Mouse (Mus musculus) bone marrow, adult 2 months (tissue): ENCODE measurements around the gene Olfr550. TPM values are rescaled to one million over a fixed set of nuclear protein-coding genes. Genes with fewer than 3 reads are reported as not detected.

Source experiments
- H3K27ac ChIP-seq: fragments of 200-500 bp; 2 replicates; pipeline ENCODE4 v1.5.1; 2012; ENCODE audit warnings: low read depth, mild to moderate bottlenecking, control low read depth, inconsistent platforms, low read length; ENCODE audit not compliant: control insufficient read depth, poor library complexity, insufficient read depth
- H3K4me1 ChIP-seq: fragments of 200-500 bp; 2 replicates; pipeline ENCODE4 v1.6.1; 2011; ENCODE audit warnings: low read length; ENCODE audit not compliant: control insufficient read depth, insufficient read depth
- H3K4me3 ChIP-seq: fragments of 200-500 bp; replicated peaks from 2 replicates; pipeline ENCODE3; 2011; ENCODE audit warnings: mild to moderate bottlenecking, low read depth, low read length, control low read depth; ENCODE audit not compliant: control insufficient read depth
- CTCF ChIP-seq: fragments of 200-500 bp; IDR thresholded peaks from 2 replicates; pipeline ENCODE4 v1.5.1; 2011; ENCODE audit warnings: low read length, control low read depth; ENCODE audit not compliant: control insufficient read depth, insufficient read depth
- POLR2A ChIP-seq: fragments of 200-500 bp; IDR thresholded peaks from 2 replicates; pipeline ENCODE4 v1.6.1; 2011; ENCODE audit warnings: low read depth, mild to moderate bottlenecking, control low read depth, low read length, borderline replicate concordance; ENCODE audit not compliant: control insufficient read depth
- WGBS: fragments of 180-500 bp; shearing (Covaris S2); methylation state at CpG from one replicate; pipeline ENCODE4 v1.1.7; 2018; 5-methylcytosine and 5-hydroxymethylcytosine counted together
- polyA plus RNA-seq: library from polyadenylated mRNA; stranded (reverse); fragments of >200 nt; gene quantifications from 2 replicates; pipeline ENCODE4 v1.2.4, GENCODE M21; 2011; ENCODE audit warnings: low replicate concordance; ENCODE audit not compliant: missing spikeins, insufficient read depth, insufficient read length

Olfr550 gene
- not detected in 2 replicates for polyA plus RNA-seq

DNA sequence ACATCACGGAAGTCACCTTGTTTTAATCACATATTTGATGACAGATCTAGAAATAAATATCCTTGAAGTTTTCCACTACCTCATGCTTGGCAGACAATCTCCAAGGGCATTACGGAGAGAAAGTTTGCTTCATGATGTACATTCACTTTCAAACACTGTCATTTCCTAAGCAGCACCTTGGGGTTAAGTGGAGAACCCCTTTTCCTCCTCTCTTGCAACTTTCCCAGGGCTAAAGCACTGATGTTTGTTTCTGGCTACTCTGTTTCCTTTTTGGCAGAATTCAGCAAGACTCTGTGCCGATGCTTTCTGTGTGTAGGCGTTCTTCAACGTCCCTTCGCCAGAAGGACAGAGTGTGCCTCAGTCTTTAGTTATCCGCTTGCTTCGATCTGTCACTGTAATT, at the start of gene Olfr550:
Gene Olfr550 (plus strand): TSS at position 301 of the 400 bp plus-strand sequence.
- WGBS: 88% methylated on average over 8 of the region's 8 CpGs
- TF ChIP-seq POLR2A: no peak
- no peak for TF ChIP-seq CTCF
- Histone ChIP-seq H3K4me3 (no peak within 1 kb of the TSS), H3K27ac (no peak within 1 kb of the TSS), H3K4me1 (no peaks in the 10 kb centered on the region; the same call in 1 of the 2 replicates)

DNA sequence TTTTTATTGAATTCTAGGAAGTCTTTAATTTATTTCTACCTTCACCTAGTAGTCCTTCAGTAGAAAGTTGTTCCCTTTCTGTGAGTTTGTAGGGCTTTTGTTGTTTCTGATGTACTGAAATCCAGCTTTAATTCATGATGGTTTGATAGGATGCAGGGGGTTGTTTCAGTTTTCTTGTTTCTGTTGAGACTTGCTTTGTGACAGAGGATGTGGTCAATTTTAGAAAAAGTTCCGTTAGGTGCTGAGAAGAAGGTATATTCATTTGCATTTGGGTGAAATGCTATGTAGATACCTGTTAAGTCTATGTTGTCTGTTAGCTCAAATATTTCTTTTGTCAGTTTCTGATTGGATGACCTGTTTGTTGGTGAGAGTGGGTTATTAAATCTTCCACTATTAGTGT, 42.2 kb upstream of the Olfr550 start:
- 61% methylated on average over 1 of the region's 1 CpGs for WGBS
- Histone ChIP-seq H3K4me3 (no peak overlapping the region), H3K27ac (no peak overlapping the region), H3K4me1 (no peaks in the 10 kb centered on the region)
- no peak for TF ChIP-seq CTCF
- TF ChIP-seq POLR2A: no peak

- Histone ChIP-seq H3K4me3 (no peak within 1 kb of the TSS), H3K27ac (no peak within 1 kb of the TSS), H3K4me1 (no peaks in the 10 kb centered on the region)
- 72% methylated on average over 1 of the region's 1 CpGs for WGBS
- TF ChIP-seq POLR2A (no peak), CTCF (no peak)
Observed at GRCm38 (mm10) chr7:102534449-102534848, 36.8 kb upstream of the Olfr550 start, which contains the start of gene Olfr547. Gene Olfr547 (plus strand): TSS chr7:102534749.

DNA sequence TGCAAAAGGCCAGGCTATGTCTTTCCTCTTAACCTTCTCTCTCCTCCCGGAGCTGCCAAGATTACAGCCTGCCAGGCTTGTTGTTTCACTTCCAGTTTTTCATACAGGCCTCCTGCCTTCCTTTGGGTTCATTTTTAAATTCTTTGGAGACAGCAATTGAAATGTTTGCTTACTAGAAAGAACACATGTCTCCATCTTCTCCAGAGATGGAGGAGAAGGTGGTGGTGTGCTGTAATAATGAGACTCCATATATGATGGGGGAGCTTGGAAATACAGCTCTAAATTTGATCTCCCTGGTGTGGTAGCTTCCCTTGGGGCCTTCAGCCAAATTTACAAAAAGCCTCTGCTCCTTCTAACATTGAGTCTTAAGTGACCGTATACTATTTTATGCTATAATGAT, 30.6 kb upstream of the Olfr550 start, which contains the start of gene Olfr548-ps1:
Gene Olfr548-ps1 (plus strand): TSS at position 301 of the 400 bp plus-strand sequence.
- no peak within 1 kb of the TSS for H3K27ac ChIP-seq
- no peak for TF ChIP-seq POLR2A
- no peak for TF ChIP-seq CTCF
- H3K4me1 ChIP-seq: no peaks in the 10 kb centered on the region
- WGBS: 65% methylated on average over 2 of the region's 2 CpGs
- H3K4me3 ChIP-seq: no peak within 1 kb of the TSS

DNA sequence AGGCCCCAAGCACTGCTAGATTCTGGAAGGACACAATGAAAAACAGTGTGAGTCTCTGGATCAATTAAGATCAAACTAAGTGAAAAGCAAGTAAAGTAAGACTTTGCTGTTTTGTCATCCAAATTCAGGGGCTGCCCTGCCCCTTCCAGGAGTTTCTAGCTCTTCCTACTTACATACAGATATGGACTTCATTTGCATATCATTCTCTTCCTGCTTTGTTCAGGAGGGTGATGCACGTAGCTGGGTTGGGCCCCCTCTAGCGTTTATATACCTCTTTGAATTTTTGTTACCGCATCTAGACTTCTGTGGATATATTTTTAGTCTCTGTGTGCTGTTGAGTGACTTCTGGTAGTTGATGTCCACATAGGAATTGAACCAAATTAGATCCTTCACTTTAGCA, 30.0 kb upstream of the Olfr550 start:
- Histone ChIP-seq H3K4me3 (no peak overlapping the region), H3K4me1 (no peaks in the 10 kb centered on the region), H3K27ac (no peak overlapping the region)
- 56% methylated on average over 3 of the region's 3 CpGs for WGBS
- no peak for TF ChIP-seq POLR2A
- no peak for TF ChIP-seq CTCF

DNA sequence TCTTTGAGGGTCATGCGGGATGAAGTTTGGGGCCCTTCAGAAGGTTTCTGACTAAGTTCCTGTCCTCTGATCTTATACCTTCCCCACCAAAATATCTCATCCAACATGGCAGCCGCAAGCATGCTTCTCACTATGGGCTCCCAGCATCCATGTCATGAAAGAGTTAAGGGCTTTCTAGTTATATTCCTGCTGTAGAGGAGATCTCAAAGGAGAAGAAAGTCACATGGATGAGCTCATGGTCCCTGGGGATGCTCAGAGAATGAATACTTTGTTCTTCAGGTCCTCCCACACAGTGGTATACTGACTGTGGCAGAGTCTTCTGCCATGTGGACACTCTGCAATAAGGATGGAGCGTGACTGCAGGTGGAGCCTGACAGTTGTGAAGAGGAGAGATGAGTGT, 21.7 kb upstream of the Olfr550 start, which contains the start of gene Olfr549:
Gene Olfr549 (plus strand): TSS at position 301 of the 400 bp plus-strand sequence.
- no peak within 1 kb of the TSS for H3K27ac ChIP-seq
- WGBS: 82% methylated on average over 3 of the region's 3 CpGs
- H3K4me3 ChIP-seq: no peak within 1 kb of the TSS
- TF ChIP-seq POLR2A (no peak), CTCF (no peak)
- no peaks in the 10 kb centered on the region; the same call in 1 of the 2 replicates for H3K4me1 ChIP-seq

- no peaks in the 10 kb centered on the region; the same call in 1 of the 2 replicates for H3K4me1 ChIP-seq
- WGBS: 33% methylated on average over 3 of the region's 3 CpGs
- no peak overlapping the region for H3K4me3 ChIP-seq
- TF ChIP-seq CTCF (no peak), POLR2A (no peak)
- H3K27ac ChIP-seq: no peak overlapping the region
Observed at GRCm38 (mm10) chr7:102553279-102553678, 18.0 kb upstream of the Olfr550 start.

- TF ChIP-seq CTCF (no peak), POLR2A (no peak)
- WGBS: 4% methylated on average over 10 of the region's 10 CpGs
- Histone ChIP-seq H3K4me1 (no peaks in the 10 kb centered on the region; the same call in 1 of the 2 replicates), H3K4me3 (peak within 1 kb of the TSS; percentile 88), H3K27ac (peak within 1 kb of the TSS; percentile 65)
Observed at GRCm38 (mm10) chr7:102564999-102565997, 5.9 kb upstream of the Olfr550 start, which contains the start of gene Trim21. Gene Trim21 (minus strand): TSS chr7:102565486.
